Mouse (Mus musculus) ES-E14 (cell line): ENCODE measurements around the gene Parg. TPM values are rescaled to one million over a fixed set of nuclear protein-coding genes. Genes with fewer than 3 reads are reported as not detected.
A peak's percentile ranks its signal among the peaks of the same experiment; 100 is the strongest.
"Not testable (repeated sequence)": the region's sequence is repeated elsewhere in the genome, so short reads cannot be mapped to it uniquely, and the experiment has no call there.

Source experiments
- DNase-seq: peaks from one replicate; pipeline ENCODE4 v3.0.0-alpha.2; 2013; ENCODE audit warnings: low read depth, low spot score
- H3K27ac ChIP-seq: 2 replicates; pipeline ENCODE4 v1.5.1; 2012; ENCODE audit warnings: low read depth, mild to moderate bottlenecking, low read length, moderate library complexity, mixed read lengths; ENCODE audit not compliant: poor library complexity, insufficient read depth, severe bottlenecking
- H3K36me3 ChIP-seq: 2 replicates; pipeline ENCODE4 v1.6.1; 2012; ENCODE audit warnings: mild to moderate bottlenecking, low read length, moderate library complexity, mixed read lengths; ENCODE audit not compliant: control insufficient read depth, poor library complexity, insufficient read depth, severe bottlenecking
- H3K4me1 ChIP-seq, 2 experiments: fragments of 150-350 bp in 1 of 2; sonication (generic) in 1 of 2; 2 replicates each; pipeline ENCODE4 v1.6.1; 2012; ENCODE audit warnings: low read length in 2 of 2, mild to moderate bottlenecking in 1 of 2, mixed read lengths in 1 of 2; ENCODE audit not compliant: control insufficient read depth in 2 of 2, insufficient read depth in 2 of 2, poor library complexity in 1 of 2
- H3K4me3 ChIP-seq, 2 experiments: fragments of 150-350 bp in 1 of 2; sonication (generic) in 1 of 2; 2 replicates each; pipeline ENCODE4 v1.5.1; 2012; ENCODE audit warnings: low read length in 2 of 2, low read depth in 1 of 2, mild to moderate bottlenecking in 1 of 2, mixed read lengths in 1 of 2; ENCODE audit not compliant: insufficient read depth in 1 of 2, poor library complexity in 1 of 2, severe bottlenecking in 1 of 2
- H3K9ac ChIP-seq: 2 replicates; pipeline ENCODE4 v1.6.1; 2012; ENCODE audit warnings: low read depth, mild to moderate bottlenecking, low read length, mixed read lengths; ENCODE audit not compliant: poor library complexity, insufficient read depth, severe bottlenecking
- H3K9me3 ChIP-seq: fragments of 150-350 bp; sonication (generic); 2 replicates; pipeline ENCODE4 v1.6.1; 2012; ENCODE audit warnings: low read depth, mild to moderate bottlenecking, low read length; ENCODE audit not compliant: control insufficient read depth, insufficient read depth
- CHD2 ChIP-seq: IDR thresholded peaks from 2 replicates; pipeline ENCODE4 v1.6.1; 2014; ENCODE audit warnings: mild to moderate bottlenecking, low read depth, low read length, inconsistent platforms
- HCFC1 ChIP-seq: IDR thresholded peaks from 2 replicates; pipeline ENCODE4 v1.6.1; 2012; ENCODE audit warnings: low read length, inconsistent platforms, borderline replicate concordance; ENCODE audit not compliant: insufficient read depth
- MAFK ChIP-seq: IDR thresholded peaks from 2 replicates; pipeline ENCODE4 v1.6.1; 2014; ENCODE audit warnings: mild to moderate bottlenecking, low read depth, low read length, inconsistent platforms; ENCODE audit not compliant: insufficient read depth
- ZC3H11A ChIP-seq: IDR thresholded peaks from 2 replicates; pipeline ENCODE4 v1.6.1; 2012; ENCODE audit warnings: low read depth, mild to moderate bottlenecking, inconsistent platforms, low read length, borderline replicate concordance
- ZNF384 ChIP-seq: IDR thresholded peaks from 2 replicates; pipeline ENCODE4 v1.6.1; 2012; ENCODE audit warnings: low read depth, low read length, inconsistent platforms
- in situ Hi-C, 2 experiments: fragments of 600-800 bp; cut with MboI; formaldehyde crosslinking; loops; one replicate each; pipeline ENCODE4 v1.15.1; 2025; ENCODE audit warnings: low sequenced_read_pairs in 2 of 2, inconsistent platforms in 1 of 2; ENCODE audit not compliant: unreplicated experiment in 2 of 2
- total RNA-seq: library from RNA; depleted of rRNA; stranded (reverse); fragments of 300-350 nt; gene quantifications from 2 replicates; pipeline ENCODE4 v1.2.3, GENCODE M21; 2012

Gene Parg
- total RNA-seq, 1 experiment: 56.9 TPM

DNA sequence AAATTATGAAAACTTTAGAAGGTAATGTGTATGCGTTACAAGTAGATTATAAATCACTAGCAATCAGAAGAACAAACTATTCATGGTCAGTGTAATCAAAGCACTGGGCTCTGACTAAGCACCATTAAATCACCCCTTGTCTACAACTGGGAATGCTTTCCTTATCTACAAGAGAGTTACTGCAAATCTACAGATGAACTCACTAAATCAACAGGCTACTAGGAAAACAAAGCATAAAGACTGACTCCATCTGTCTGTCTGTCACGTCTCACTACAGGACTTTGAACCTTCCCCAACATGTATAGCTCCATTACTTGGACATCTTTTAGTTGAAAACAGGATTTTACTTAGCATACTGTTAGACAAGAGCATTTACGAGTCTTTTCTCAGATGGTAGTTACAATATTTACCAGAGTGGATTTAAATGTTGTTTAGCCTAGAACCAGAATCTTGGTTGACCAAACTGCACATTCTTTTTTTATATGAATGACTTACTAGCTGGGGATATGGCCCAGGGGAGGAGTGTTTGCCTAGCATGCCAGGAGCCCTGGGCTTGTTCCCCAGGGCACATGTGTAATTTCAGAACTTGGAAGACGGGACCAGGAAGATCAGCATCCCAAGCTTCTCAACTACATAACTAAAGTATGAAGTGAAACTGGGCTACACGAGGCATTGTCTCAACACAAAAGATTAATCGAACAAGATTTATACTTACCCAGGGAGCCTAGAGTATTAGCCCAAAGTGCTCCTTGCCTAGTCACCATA, 10.9 kb upstream of the Parg start:
- TF ChIP-seq HCFC1: no peak
- no peak for TF ChIP-seq MAFK
- no peak for TF ChIP-seq ZNF384
- no peak for TF ChIP-seq CHD2
- Histone ChIP-seq H3K36me3 (peaks cover 19% of the 10 kb centered on the region), H3K9ac (no peak overlapping the region), H3K4me3 (no peak overlapping the region), H3K27ac (no peak overlapping the region), H3K9me3 (no peaks in the 10 kb centered on the region), H3K4me1 (peaks cover 2% of the 10 kb centered on the region in 2 experiments; a peak in 1 of 4 replicates)
- DNase-seq: no peak
- in situ Hi-C loops: no loop called here

DNA sequence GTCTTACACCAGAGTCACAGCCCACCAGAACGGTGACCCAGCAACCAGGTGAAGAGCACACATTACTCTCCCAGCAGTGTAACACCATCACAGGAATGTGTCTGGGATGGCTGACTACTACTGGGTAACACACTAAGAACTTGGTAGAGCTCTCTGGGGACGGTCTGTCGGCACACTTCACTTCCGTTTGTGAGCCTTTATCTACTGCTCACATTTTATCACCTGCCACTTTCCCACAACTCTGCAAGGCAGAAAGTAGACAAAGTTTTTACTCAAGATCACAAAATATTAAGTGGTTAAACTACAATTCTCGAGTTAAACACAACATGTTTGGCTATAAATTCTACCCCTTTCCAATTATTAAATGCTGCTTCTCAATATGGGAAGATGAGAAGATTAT, 9.8 kb upstream of the Parg start:
- TF ChIP-seq CHD2 (no peak), ZNF384 (no peak), HCFC1 (no peak)
- in situ Hi-C loops: no loop called here
- H3K36me3 ChIP-seq: peaks cover 22% of the 10 kb centered on the region
- H3K4me1 ChIP-seq: peaks cover 3 to 4% of the 10 kb centered on the region in 2 experiments; a peak in 2 of 4 replicates
- H3K9me3 ChIP-seq: no peaks in the 10 kb centered on the region
- H3K27ac ChIP-seq: peak overlapping the region; percentile 62; the same call in 1 of the 2 replicates
- no peak for DNase-seq
- H3K9ac ChIP-seq: no peak overlapping the region; the same call in 1 of the 2 replicates
- no peak overlapping the region for H3K4me3 ChIP-seq

DNA sequence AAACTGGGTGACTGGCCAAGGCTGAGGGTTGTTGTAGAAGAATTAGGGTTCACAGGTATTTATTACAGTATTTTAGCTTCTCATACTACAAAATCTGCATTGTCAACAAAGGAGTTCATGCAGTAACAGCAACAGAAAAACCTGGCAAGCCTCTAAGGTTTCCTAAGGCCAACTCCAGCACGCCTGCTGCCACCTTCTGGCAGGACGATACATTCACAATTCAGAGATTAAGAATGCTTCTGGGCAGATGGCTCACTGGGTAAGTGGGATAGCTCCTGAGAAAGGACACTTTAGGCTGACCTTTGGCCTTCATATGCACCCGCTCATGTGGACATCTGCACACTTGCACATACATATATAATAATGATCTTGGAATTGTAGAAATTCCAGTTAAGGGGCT, 9.3 kb upstream of the Parg start:
- Histone ChIP-seq H3K36me3 (peaks cover 21% of the 10 kb centered on the region), H3K4me1 (peaks cover 4 to 6% of the 10 kb centered on the region in 2 experiments; a peak in 2 of 4 replicates), H3K9ac (no peak overlapping the region), H3K27ac (no peak overlapping the region), H3K4me3 (no peak overlapping the region), H3K9me3 (no peaks in the 10 kb centered on the region)
- DNase-seq: peak; percentile 37
- in situ Hi-C loops: no loop called here
- TF ChIP-seq ZNF384: no peak
- TF ChIP-seq CHD2: no peak
- TF ChIP-seq ZC3H11A: no peak
- no peak for TF ChIP-seq MAFK
- TF ChIP-seq HCFC1: no peak

DNA sequence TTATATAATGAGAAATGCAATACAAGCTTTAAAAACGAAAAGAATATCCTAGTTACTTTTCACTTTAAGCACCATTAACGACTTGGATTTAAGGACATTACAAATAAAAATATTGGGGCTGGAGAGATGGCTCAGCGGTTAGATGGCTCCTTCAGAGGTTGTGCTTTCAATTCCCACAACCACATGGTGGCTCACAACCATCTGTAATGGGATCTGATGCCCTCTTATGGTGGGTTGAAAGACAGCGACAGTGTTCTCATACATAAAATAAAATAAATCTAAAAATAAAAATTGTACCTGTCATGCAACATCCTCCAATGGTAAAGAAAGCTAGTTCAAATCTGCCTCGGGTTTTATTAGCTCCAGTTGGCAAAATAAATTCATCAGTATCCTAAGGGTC, 8.2 kb upstream of the Parg start:
- peaks cover 24% of the 10 kb centered on the region for H3K36me3 ChIP-seq
- in situ Hi-C loops, H3K9me3 ChIP-seq, H3K4me1 ChIP-seq, H3K27ac ChIP-seq, DNase-seq, H3K9ac ChIP-seq, H3K4me3 ChIP-seq: not testable (repeated sequence)

DNA sequence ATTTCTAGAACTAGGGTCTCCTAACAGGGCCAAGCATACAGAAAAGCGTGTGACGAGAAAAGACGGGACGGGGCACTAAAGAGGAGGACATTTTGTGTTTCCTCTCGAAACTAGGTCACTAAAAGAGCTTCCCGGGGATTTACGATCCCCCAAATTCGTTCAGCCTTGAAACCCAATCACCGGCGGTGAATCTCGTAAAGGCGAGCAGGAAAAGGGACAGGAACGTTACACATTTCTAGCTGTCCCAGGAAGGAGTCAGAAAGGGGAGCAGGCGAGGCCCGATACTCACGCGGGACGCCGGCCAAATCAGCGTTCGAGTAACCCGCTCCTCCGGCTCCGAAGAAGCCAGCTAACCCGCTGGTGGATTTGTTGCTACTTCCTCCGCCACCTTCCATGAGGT, 395 bp upstream of the Parg start:
- TF ChIP-seq ZNF384 (no peak), HCFC1 (peak; percentile 43; the same call in 1 of the 2 replicates)
- H3K4me3 ChIP-seq: peak overlapping the region; percentile 91 to 93
- no peaks in the 10 kb centered on the region for H3K9me3 ChIP-seq
- H3K27ac ChIP-seq: peak overlapping the region; percentile 68; the same call in 1 of the 2 replicates
- H3K4me1 ChIP-seq: peaks cover 7% of the 10 kb centered on the region in 2 experiments; a peak in 2 of 4 replicates
- no peak for DNase-seq
- peaks cover 15% of the 10 kb centered on the region for H3K36me3 ChIP-seq
- in situ Hi-C loops: no loop called here
- H3K9ac ChIP-seq: peak overlapping the region; percentile 96
